Mouse (Mus musculus): ENCODE data around the gene Ntmt1.

DNA sequence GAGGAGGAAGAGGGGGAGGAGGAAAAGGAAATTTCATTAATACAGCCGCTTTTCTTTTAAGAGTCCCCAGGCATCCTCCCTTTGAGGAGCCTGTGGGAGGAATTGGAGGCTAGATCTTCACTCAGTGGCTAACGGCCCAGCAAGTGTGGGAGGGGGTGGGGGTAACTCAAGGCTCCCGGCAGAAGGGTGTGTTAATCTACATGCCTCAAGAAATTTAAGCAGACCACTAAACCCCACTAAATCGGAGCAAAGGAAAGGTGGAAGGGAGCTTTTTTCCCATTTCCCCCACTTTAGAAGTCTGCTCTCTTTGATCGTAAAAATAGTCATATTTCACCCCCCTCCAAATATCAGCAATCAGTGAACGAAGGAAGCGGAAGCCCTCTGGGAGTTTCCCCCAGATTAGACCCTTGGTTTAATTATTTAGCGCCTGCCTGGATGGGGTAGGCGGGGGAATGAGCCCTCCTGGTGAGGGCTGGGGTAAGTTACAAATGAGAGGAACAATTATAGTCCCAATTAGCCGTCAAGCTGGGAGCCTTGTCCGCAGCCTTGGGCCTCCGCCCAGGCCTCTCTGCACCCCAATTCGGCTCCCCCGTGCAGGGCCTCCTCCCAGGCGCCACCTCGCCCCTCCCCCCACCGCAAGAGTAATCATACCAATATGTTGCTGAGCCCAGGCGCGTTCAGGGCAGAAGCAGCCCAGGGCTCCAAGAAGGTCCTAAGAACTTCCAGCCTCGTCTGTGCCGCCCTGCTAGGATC, 28.8 kb downstream of the Ntmt1 start:
- no peak for TF ChIP-seq CTCF (IDR thresholded peaks at IDR 0.05; ENCODE audit: extremely low read depth, insufficient read length, insufficient replicate concordance, low read depth, low read length)
- no peak for TF ChIP-seq POLR2A (IDR thresholded peaks at IDR 0.05; ENCODE audit: low read depth, low read length)
